Mouse (Mus musculus) testis, adult 2 months (tissue): ENCODE data around the gene Gm3099. TPM values are rescaled to one million over a fixed set of nuclear protein-coding genes. Genes with fewer than 3 reads are reported as not detected.
"Not testable (repeated sequence)": the region's sequence is repeated elsewhere in the genome, so short reads cannot be mapped to it uniquely, and the experiment has no call there.

Source experiments
- H3K27ac ChIP-seq: fragments of 200-500 bp; 2 replicates; pipeline ENCODE4 v1.5.1; 2012; ENCODE audit warnings: low read depth, low read length; ENCODE audit not compliant: control insufficient read depth, insufficient read depth
- H3K27me3 ChIP-seq: fragments of 200-500 bp; 2 replicates; pipeline ENCODE4 v1.6.1; 2012; ENCODE audit warnings: mild to moderate bottlenecking, low read length, moderate library complexity; ENCODE audit not compliant: control insufficient read depth, insufficient read depth
- H3K36me3 ChIP-seq: fragments of 200-500 bp; 2 replicates; pipeline ENCODE4 v1.6.1; 2012; ENCODE audit warnings: mild to moderate bottlenecking, low read length; ENCODE audit not compliant: control insufficient read depth, insufficient read depth
- H3K4me1 ChIP-seq: fragments of 200-500 bp; 2 replicates; pipeline ENCODE4 v1.6.1; 2012; ENCODE audit warnings: low read length; ENCODE audit not compliant: control insufficient read depth, insufficient read depth
- H3K4me3 ChIP-seq: fragments of 200-500 bp; 2 replicates; pipeline ENCODE4 v1.5.1; 2012; ENCODE audit warnings: low read depth, mild to moderate bottlenecking, low read length, moderate library complexity, mixed read lengths; ENCODE audit not compliant: control insufficient read depth
- polyA plus RNA-seq: library from polyadenylated mRNA; depleted of rRNA; stranded (reverse); fragments of >200 nt; gene quantifications from 2 replicates; pipeline ENCODE4 v1.2.3, GENCODE M21; 2012; rRNA removed

Gene Gm3099
- polyA plus RNA-seq = 0.32 and 0.67 TPM in 2 replicates

- H3K4me3 ChIP-seq, H3K27ac ChIP-seq, H3K27me3 ChIP-seq, H3K4me1 ChIP-seq, H3K36me3 ChIP-seq: not testable (repeated sequence)
These were observed at the start of gene Gm3099 for GRCm38 (mm10) chr14:3998094-3998493. Gene Gm3099, plus strand, starts transcription at chr14:3998394.

GRCm38 (mm10) chr14:3963247-3963646 lies 34.9 kb upstream of the Gm3099 start, which contains the start of gene Gm3095:
Gene Gm3095, plus strand, starts transcription at chr14:3963547.
- H3K27me3 ChIP-seq, H3K36me3 ChIP-seq, H3K4me3 ChIP-seq, H3K27ac ChIP-seq, H3K4me1 ChIP-seq: not testable (repeated sequence)

GRCm38 (mm10) chr14:4023641-4024040 lies 25.4 kb downstream of the Gm3099 start, which contains the start of gene Gm5796:
Gene Gm5796, plus strand, starts transcription at chr14:4023941.
- H3K4me3 ChIP-seq, H3K4me1 ChIP-seq, H3K27me3 ChIP-seq, H3K36me3 ChIP-seq, H3K27ac ChIP-seq: not testable (repeated sequence)

Other genes starting within 250 kb of the Gm3099 start
- gene Gm3002, start 188.3 kb upstream of the Gm3099 start, polyA plus RNA-seq = 1.7 and 4.2 TPM in 2 replicates
- 0.07 and 0.25 TPM in 2 replicates for gene Gm3033, start 152.1 kb upstream of the Gm3099 start, polyA plus RNA-seq
- gene Gm2916, start 114.2 kb upstream of the Gm3099 start, polyA plus RNA-seq = 9.5 and 12.9 TPM in 2 replicates
- gene Gm3029, start 66.6 kb upstream of the Gm3099 start, polyA plus RNA-seq = 5.3 and 6.5 TPM in 2 replicates
- gene Gm3095, start 34.8 kb upstream of the Gm3099 start, polyA plus RNA-seq = 1.8 and 2.6 TPM in 2 replicates
- gene Gm5796, start 25.5 kb downstream of the Gm3099 start, polyA plus RNA-seq = 1.6 and 2.6 TPM in 2 replicates
- gene Gm3115, start 85.7 kb downstream of the Gm3099 start, polyA plus RNA-seq = 2.6 and 3.5 TPM in 2 replicates
- 2.1 and 2.4 TPM in 2 replicates for gene Gm8108, start 112.1 kb downstream of the Gm3099 start, polyA plus RNA-seq
- 1.4 and 2.8 TPM in 2 replicates for gene Gm3127, start 166.6 kb downstream of the Gm3099 start, polyA plus RNA-seq
- 2.0 and 2.2 TPM in 2 replicates for gene Gm2974, start 184.2 kb downstream of the Gm3099 start, polyA plus RNA-seq